Mouse (Mus musculus) G1E-ER4 (cell line): ENCODE measurements around the gene Dok1. TPM values are rescaled to one million over a fixed set of nuclear protein-coding genes. Genes with fewer than 3 reads are reported as not detected.

Source experiments
- GATA1 ChIP-seq: IDR thresholded peaks from one replicate; pipeline ENCODE4 v1.8.0; 2012; ENCODE audit warnings: low read length, inconsistent platforms
- polyA plus RNA-seq: library from polyadenylated mRNA; stranded (reverse); fragments of >175 nt; gene quantifications from 2 replicates; pipeline ENCODE4 v1.2.3, GENCODE M21; 2012

Gene Dok1
- polyA plus RNA-seq, 1 experiment, result 144 TPM

GRCm38 (mm10) chr6:83057790-83058189 is 24.5 kb upstream of the Dok1 start, which contains the start of gene Dqx1:
Gene Dqx1, plus strand, starts transcription at chr6:83057844.
- no peak for TF ChIP-seq GATA1

GRCm38 (mm10) chr6:83054871-83055431 is 21.7 kb upstream of the Dok1 start, which contains the start of gene Htra2:
Gene Htra2, minus strand, starts transcription at chr6:83055273.
- no peak for TF ChIP-seq GATA1

GRCm38 (mm10) chr6:83054074-83054851 is 21.0 kb upstream of the Dok1 start, which contains the start of gene Aup1:
Gene Aup1, plus strand, starts transcription at chr6:83054521.
- no peak for TF ChIP-seq GATA1

- TF ChIP-seq GATA1, result no peak
These were observed 20.1 kb upstream of the Dok1 start for GRCm38 (mm10) chr6:83053136-83053960.

DNA sequence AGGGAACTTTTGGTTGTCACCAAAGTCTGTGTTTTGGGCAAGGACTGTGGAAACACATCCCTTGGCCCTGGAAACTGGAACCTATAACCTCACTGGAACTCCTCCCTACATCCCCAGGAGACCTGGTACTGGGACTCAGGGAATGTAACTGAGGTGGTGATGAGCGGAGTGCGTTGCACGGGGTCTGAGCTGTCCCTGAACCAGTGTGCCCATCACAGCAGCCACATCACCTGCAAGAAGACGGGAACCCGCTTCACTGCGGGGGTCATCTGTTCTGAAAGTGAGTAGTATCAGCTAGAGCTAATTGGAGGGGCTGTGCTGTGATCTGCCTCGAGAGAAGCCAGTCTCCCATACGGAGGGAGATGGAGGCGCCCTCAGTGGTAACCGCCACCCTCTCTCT is 16.1 kb upstream of the Dok1 start:
- no peak for TF ChIP-seq GATA1

DNA sequence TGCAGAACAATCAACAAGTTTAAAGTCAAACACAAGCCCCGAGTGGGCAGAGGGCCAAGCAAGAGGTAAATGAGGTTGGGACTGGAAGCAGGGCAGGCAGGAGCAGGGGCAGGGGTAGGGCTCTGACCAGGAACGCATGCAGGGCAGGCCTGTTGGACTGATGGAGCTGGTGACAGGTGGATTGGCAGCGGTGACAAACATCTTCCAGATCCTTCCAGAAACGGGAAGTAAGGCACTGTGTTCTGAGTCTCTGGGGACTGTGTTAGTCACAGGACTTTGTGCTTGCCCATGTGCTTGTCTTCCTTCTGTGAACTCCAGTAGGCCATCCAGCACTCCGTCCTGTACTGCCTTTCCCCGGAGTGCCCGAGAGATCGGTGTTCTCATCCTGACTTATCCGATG is 11.5 kb upstream of the Dok1 start:
- TF ChIP-seq GATA1, result no peak

DNA sequence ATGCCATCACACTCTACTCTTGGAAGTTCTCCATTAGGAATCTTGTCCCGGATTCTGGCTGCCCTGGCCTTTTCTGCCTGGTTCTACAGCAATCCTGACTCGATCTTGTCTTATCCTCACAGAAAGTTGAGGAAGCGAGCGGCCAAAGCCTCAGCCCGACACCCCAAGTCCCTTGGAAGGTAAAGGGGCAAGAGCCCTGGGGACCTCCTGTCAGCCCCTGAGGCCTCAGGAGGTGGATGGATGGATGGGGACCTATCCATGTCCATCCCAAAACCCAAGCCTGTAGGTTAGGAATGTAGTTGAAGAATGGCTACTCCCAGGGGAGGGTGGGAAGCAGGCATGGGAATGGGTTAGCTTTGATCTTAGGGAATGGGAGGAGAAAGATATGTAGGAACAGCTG is 10.7 kb upstream of the Dok1 start:
- TF ChIP-seq GATA1, result no peak

DNA sequence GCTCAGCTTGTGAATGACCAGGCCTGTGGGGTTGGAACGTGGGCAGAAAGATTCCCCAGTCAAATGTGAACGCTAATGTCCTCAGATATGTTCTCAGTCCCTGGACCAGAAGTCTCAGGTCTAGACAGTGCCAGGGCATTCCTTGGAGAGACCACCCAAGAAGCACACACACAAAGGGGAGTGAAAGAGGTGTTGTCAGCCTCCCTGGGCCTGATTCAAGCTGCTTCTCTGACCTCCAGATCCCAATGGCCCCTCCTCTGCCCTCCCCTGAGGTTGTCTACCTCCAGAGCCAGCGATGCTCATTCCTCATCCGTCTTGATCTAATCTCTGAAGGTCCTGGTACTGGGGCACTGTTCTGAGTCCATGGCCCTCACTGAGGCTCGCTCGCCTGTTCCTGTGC is 10.3 kb upstream of the Dok1 start:
- no peak for TF ChIP-seq GATA1

DNA sequence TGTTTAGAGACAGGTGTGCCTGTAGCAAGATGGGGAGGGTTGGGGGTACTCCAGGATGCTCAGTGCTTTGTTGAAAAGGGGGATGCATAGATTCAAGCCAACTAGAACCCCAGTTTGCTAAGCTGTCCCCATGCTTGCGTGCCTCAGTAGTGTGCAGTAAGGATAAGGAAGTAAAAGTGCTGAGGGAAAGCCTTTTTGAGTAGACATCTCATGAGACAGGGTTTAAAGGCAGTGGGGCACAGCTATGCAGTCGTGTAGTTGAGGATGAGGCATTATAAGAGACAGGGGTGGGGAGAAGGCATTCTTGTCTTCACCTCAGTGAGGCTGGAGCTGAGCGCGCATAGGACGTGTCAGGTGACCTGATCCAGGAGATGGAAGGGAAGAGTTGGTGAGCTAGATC is 7.3 kb upstream of the Dok1 start:
- TF ChIP-seq GATA1, result no peak

- no peak for TF ChIP-seq GATA1
These were observed 5.3 kb upstream of the Dok1 start for GRCm38 (mm10) chr6:83038496-83039012.

DNA sequence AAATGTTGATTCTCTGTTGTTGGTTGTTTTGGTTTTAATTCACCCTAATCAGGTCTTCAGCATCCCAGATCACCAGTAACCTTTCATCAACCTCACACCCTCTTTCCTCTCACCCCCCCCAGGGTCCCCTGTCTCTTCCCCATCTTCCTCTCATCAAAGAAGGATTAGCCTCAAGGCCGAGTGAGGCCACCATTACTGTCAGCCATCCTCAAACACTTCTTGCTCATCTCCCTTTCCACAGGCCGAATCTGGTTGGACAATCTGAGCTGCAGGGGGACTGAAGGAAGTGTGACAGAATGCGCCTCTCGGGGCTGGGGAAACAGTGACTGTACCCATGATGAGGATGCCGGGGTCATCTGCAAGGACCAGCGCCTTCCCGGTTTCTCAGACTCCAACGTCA is 3.9 kb upstream of the Dok1 start:
- no peak for TF ChIP-seq GATA1

- TF ChIP-seq GATA1, result no peak
These were observed 1.3 kb upstream of the Dok1 start for GRCm38 (mm10) chr6:83034463-83035055.

DNA sequence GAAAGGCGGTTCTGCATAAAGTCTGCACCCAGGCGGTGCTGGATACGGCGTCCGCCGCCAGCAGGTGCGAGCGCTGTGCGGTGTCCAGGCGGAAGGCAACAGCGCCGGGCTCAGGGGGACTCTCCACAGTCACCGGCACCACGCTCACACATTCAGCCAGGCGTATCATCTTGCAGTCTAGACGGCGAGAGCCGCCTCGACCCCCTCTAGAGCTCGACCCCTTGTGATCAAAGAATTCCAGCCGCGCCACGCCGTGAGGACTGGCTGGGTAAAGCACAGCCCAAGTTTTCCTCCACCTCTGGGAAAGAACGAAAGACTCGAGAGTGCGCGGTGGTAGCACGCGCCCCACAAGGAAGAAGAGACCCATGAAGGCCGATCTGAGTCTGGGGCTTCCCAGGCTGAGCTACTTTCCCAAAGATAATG is 491 bp downstream of the Dok1 start:
- no peak for TF ChIP-seq GATA1

DNA sequence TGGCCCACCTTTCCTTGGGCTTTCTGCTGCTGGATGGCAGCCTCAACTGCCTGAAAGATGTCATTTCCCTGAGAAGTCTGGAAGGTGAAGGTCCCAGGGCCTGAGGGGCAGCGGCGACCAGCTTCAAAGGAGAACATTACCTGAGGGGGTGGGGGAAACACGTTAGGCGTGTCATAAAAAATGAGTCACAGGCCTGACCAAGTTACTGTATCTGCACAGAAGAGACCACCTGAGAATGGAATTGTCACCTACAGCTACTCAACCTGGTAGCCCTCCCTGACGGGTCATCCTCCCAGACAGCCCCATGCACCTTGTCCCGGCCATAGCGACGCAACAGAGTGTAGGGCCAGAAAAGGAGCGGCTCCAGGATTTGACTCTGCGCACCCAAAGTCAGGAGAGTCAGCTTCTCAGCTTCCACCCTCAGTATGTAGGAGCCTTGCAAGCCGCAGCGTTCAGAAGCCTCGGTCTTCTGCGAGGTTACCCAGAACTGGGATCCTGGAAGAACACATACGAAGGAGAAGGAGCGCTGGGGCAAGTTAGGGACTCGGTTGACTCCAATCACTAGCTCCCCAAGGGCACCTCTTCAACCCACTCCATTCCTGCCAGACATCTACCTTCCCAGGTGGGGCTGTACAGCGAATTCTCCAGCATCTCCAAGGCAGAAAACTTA is 1.2 kb downstream of the Dok1 start:
- no peak for TF ChIP-seq GATA1

- TF ChIP-seq GATA1, result no peak
These were observed 2.2 kb downstream of the Dok1 start for GRCm38 (mm10) chr6:83031111-83031510.
